Mouse (Mus musculus) stomach, postnatal 0 days (tissue): ENCODE results near the gene Cmas. TPM values are rescaled to one million over a fixed set of nuclear protein-coding genes. Genes with fewer than 3 reads are reported as not detected.
A peak's percentile ranks its signal among the peaks of the same experiment; 100 is the strongest.

Source experiments
- ATAC-seq: fragments of 200-750 bp; cut with Nextera tagmentation; 2 replicates; pipeline ENCODE4 v1.8.0; 2017; ENCODE audit not compliant: low FRiP score, low TSS enrichment
- DNase-seq: peaks from one replicate; pipeline ENCODE4 v3.0.0-alpha.2; 2016; ENCODE audit warnings: low spot score
- H3K27ac ChIP-seq: fragments of 300-500 bp; sonication (generic); replicated peaks from 2 replicates; pipeline ENCODE4 v1.5.1; 2014; ENCODE audit warnings: mild to moderate bottlenecking, control low read depth
- H3K27me3 ChIP-seq: fragments of 300-500 bp; sonication (generic); 2 replicates; pipeline ENCODE4 v1.6.1; 2014; ENCODE audit warnings: low read length; ENCODE audit not compliant: control insufficient read depth, insufficient read depth
- H3K36me3 ChIP-seq: fragments of 300-500 bp; sonication (generic); 2 replicates; pipeline ENCODE4 v1.6.1; 2014; ENCODE audit warnings: low read length, mixed read lengths; ENCODE audit not compliant: control insufficient read depth, insufficient read depth
- H3K4me1 ChIP-seq: fragments of 300-500 bp; sonication (generic); replicated peaks from 2 replicates; pipeline ENCODE4 v1.6.1; 2014; ENCODE audit warnings: antibody characterized with exemption; ENCODE audit not compliant: control insufficient read depth, insufficient read depth
- H3K4me2 ChIP-seq: fragments of 300-500 bp; sonication (generic); replicated peaks from 2 replicates; pipeline ENCODE4 v1.6.1; 2014; ENCODE audit warnings: low read depth, mild to moderate bottlenecking, control low read depth, moderate library complexity
- H3K4me3 ChIP-seq: fragments of 300-500 bp; sonication (generic); 2 replicates; pipeline ENCODE4 v1.5.1; 2014; ENCODE audit warnings: low read depth, low read length, control low read depth
- H3K9ac ChIP-seq: fragments of 300-500 bp; sonication (generic); 2 replicates; pipeline ENCODE4 v1.6.1; 2014; ENCODE audit warnings: mild to moderate bottlenecking, low read length, control low read depth, mixed read lengths
- H3K9me3 ChIP-seq: fragments of 300-500 bp; sonication (generic); 2 replicates; pipeline ENCODE4 v1.6.1; 2016; ENCODE audit warnings: low read length; ENCODE audit not compliant: control insufficient read depth
- CTCF ChIP-seq: IDR thresholded peaks from 2 replicates; pipeline ENCODE4 v1.5.1; 2016; ENCODE audit warnings: antibody characterized with exemption, low read depth, mild to moderate bottlenecking, moderate library complexity
- EP300 ChIP-seq: optimal IDR thresholded peaks from 2 replicates; pipeline ENCODE3; 2016; ENCODE audit warnings: antibody characterized with exemption
- WGBS: fragments of 180-500 bp; shearing (Covaris S2); extraction: QIAGEN DNeasy Blood & Tissue Kit; methylation state at CpG from one replicate; pipeline ENCODE4 v1.1.7; 2014; 5-methylcytosine and 5-hydroxymethylcytosine counted together
- polyA plus RNA-seq: library from polyadenylated mRNA; unstranded; fragments of >200 nt; fragmentation: Nextera tagmentation; extraction: Ambion mirVana; gene quantifications from 2 replicates; pipeline ENCODE4 v1.2.1, GENCODE M21; 2015

Gene Cmas
- 79.5 and 80.7 TPM in 2 replicates for polyA plus RNA-seq

DNA sequence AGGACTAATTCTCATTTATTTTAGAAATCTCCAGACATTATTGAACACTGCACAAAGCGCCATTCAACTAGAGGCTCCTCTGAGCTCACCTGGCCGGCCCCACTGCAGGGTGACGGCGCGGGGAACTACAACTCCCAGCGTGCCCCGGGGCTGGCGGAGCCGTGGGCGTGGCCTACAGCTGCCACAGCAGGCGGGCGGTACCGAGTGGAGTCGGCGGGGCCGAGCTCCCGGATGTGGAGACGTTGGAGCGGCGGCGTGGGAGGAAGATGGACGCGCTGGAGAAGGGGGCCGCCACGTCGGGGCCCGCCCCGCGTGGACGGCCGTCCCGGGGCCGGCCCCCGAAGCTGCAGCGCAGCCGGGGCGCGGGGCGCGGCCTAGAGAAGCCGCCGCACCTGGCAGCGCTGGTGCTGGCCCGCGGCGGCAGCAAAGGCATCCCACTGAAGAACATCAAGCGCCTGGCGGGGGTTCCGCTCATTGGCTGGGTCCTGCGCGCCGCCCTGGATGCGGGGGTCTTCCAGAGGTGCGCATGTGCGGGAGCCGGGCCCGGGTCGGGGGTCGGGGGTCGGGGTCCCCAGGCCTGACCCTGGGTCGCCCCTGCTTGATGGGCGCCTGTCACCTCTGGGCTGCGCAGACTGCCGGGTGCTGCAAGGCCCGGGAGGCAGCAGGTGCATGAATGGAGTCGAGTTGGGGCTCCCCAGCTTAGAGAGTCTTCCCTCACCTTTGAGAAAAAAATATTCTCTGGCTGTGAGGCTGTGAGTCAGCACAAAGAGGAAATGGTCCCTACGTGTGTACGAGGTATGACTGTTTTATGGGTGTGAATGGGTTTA is at the start of gene Cmas:
TSS of gene Cmas (plus strand) at position 180 of the 827 bp plus-strand sequence.
- H3K4me3 ChIP-seq, result peak within 1 kb of the TSS; percentile 94
- under 1% methylated on average over 56 of the region's 68 CpGs for WGBS

DNA sequence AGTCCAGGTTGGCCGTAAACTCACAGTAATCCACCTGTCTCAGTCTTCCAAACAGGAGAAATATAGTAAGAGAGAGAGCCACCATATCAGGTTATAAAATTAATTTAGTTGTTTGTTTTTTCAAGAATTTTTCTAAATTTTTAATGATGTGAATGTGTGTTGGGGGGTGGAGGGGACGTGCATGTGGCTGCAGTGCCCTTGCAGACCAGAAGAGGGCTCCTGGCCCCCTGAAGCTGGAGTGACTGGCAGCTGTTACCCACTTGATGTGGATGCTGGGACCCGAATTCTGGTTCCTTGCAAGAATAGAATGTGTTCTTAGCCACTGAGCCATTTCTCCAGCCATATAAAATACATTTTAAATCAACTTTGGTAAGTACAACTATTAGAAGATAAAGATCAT is 49.8 kb upstream of the Cmas start:
- no peak overlapping the region for H3K9ac ChIP-seq
- no peaks in the 10 kb centered on the region for H3K27me3 ChIP-seq
- DNase-seq (no peak), ATAC-seq (no peak)
- WGBS, result 88% methylated on average over 3 of the region's 3 CpGs
- no peak overlapping the region for H3K4me2 ChIP-seq
- H3K9me3 ChIP-seq, result no peaks in the 10 kb centered on the region
- TF ChIP-seq EP300, result no peak
- TF ChIP-seq CTCF, result peak; percentile 40; the same call in 1 of the 2 replicates
- H3K4me1 ChIP-seq, result no peaks in the 10 kb centered on the region
- no peaks in the 10 kb centered on the region for H3K36me3 ChIP-seq
- no peak overlapping the region for H3K27ac ChIP-seq
- no peak overlapping the region for H3K4me3 ChIP-seq

More for the DNA sequence above, at the start of gene Cmas:
- H3K36me3 ChIP-seq, result no peaks in the 10 kb centered on the region
- no peaks in the 10 kb centered on the region for H3K27me3 ChIP-seq
- no peaks in the 10 kb centered on the region for H3K9me3 ChIP-seq
- DNase-seq (peak; percentile 95), ATAC-seq (peak; percentile 98)
- H3K4me2 ChIP-seq, result peak within 1 kb of the TSS; percentile 92
- peaks cover 3% of the 10 kb centered on the region; the same call in 1 of the 2 replicates for H3K4me1 ChIP-seq
- peak within 1 kb of the TSS; percentile 92 for H3K9ac ChIP-seq
- TF ChIP-seq EP300, result no peak
- TF ChIP-seq CTCF, result no peak
- H3K27ac ChIP-seq, result peak within 1 kb of the TSS; percentile 96

DNA sequence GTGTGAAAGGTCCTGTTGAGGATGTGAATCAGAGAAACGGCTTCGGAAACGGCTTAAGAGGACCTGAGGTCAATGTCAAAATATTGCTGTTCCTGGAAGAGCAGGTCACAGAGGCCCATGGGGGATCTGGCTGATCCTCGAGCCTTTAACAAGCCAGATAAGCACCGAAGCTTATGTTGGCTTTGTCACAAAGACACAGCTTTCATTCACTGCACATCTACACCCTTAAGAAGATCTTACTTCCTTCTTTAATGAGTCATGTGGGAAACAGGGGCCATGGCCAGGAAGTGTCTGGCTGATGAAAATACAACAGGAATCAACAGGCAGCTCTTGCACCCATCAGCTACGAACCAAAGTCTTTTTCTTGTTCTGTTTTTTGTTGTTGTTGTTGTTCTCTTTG is 48.1 kb upstream of the Cmas start:
- no peaks in the 10 kb centered on the region for H3K27me3 ChIP-seq
- H3K4me2 ChIP-seq, result no peak overlapping the region
- TF ChIP-seq EP300 (no peak), CTCF (no peak)
- no peaks in the 10 kb centered on the region for H3K36me3 ChIP-seq
- DNase-seq, result no peak
- WGBS, result 72% methylated on average over 6 of the region's 6 CpGs
- H3K4me1 ChIP-seq, result no peaks in the 10 kb centered on the region
- ATAC-seq, result no peak
- H3K9me3 ChIP-seq, result no peaks in the 10 kb centered on the region
- no peak overlapping the region for H3K4me3 ChIP-seq
- no peak overlapping the region for H3K9ac ChIP-seq
- H3K27ac ChIP-seq, result no peak overlapping the region

DNA sequence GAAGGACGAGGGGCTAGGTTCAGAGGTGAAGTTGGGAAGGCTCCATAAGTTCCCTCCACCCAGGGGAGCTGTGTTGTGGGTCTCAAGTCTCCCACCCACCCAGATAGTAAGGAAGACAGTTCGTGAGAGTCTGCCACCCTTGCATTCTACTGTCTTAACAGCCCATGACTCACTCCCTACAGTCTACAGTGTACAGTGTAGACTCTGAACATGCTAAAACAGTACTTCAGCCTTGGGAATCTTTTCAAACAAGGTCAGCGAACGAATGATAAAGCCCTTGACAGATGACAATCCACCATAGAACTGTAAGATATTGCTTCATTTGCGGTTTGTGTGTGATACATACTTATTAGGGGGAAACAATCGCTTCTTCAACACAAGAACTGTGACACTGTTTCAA is 45.8 kb upstream of the Cmas start:
- Histone ChIP-seq H3K27me3 (no peaks in the 10 kb centered on the region), H3K4me3 (no peak overlapping the region), H3K27ac (peak overlapping the region; percentile 58; the same call in 1 of the 2 replicates), H3K4me2 (no peak overlapping the region), H3K4me1 (no peaks in the 10 kb centered on the region), H3K9me3 (no peaks in the 10 kb centered on the region), H3K36me3 (no peaks in the 10 kb centered on the region), H3K9ac (no peak overlapping the region)
- DNase-seq (no peak), ATAC-seq (no peak)
- TF ChIP-seq CTCF (no peak), EP300 (no peak)
- 56% methylated on average over 6 of the region's 6 CpGs for WGBS

DNA sequence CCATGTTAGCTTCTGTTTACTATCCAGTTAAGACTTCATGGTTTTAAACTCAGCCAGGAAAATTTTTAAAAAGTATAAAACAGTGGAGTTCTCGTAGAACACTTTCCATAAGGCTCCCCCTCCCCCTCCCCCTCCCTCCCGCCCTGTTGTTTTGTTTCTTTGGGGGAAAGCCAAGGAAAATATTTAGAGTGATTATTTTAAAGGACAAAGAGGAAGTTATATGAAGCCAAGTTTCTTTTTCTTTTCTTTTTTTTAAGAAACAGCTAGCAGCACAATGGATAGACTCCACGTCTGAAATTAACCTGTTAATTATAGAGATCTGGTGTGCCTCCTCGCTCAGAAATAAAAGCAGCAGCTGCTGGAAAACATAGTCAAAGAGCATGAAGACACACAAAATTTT is 45.4 kb upstream of the Cmas start:
- TF ChIP-seq CTCF (no peak), EP300 (no peak)
- Histone ChIP-seq H3K36me3 (no peaks in the 10 kb centered on the region), H3K4me3 (no peak overlapping the region), H3K4me1 (no peaks in the 10 kb centered on the region), H3K9me3 (no peaks in the 10 kb centered on the region), H3K27me3 (no peaks in the 10 kb centered on the region), H3K9ac (no peak overlapping the region), H3K4me2 (0 out of 2 replicates have a peak overlapping the region, but pooled peaks have one; percentile 8), H3K27ac (peak overlapping the region; percentile 58; the same call in 1 of the 2 replicates)
- DNase-seq, result no peak
- ATAC-seq, result no peak
- WGBS, result 36% methylated on average over 4 of the region's 4 CpGs

DNA sequence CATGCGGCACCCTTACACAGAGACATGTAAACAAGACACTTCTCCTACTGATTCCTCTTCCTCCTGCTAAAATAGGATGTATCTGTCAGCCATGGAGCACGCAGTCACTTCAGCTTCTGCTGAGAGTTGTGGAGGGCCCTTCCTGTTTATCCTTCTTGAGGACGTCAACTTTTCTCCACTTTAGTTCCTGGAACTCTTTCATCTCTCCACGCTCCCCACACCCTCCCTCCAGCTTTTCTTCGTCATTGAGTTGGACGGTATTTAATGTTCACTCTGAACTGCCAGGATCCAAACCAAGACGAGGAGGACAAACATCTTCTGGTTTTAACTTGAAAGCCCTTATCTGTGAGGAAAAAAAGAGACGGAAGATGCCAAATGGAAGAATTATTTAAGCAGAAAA is 41.5 kb upstream of the Cmas start:
- no peak for DNase-seq
- WGBS, result 38% methylated on average over 8 of the region's 8 CpGs

More for the DNA sequence above, 41.5 kb upstream of the Cmas start:
- Histone ChIP-seq H3K4me2 (no peak overlapping the region), H3K36me3 (no peaks in the 10 kb centered on the region), H3K9ac (no peak overlapping the region), H3K4me3 (no peak overlapping the region), H3K27me3 (no peaks in the 10 kb centered on the region), H3K4me1 (no peaks in the 10 kb centered on the region), H3K9me3 (no peaks in the 10 kb centered on the region), H3K27ac (no peak overlapping the region)
- TF ChIP-seq CTCF (no peak), EP300 (no peak)
- ATAC-seq, result peak; percentile 63; the same call in 1 of the 2 replicates
